Mouse (Mus musculus): ENCODE results near the gene Bend7. TPM values are rescaled to one million over a fixed set of nuclear protein-coding genes. Genes with fewer than 3 reads are reported as not detected.
A peak's percentile ranks its signal among the peaks of the same experiment; 100 is the strongest.

The Bend7 gene
- polyA plus RNA-seq (2015; fragmentation: Nextera tagmentation; extraction: Ambion mirVana) = 2.0 and 2.7 TPM in 2 replicates

DNA sequence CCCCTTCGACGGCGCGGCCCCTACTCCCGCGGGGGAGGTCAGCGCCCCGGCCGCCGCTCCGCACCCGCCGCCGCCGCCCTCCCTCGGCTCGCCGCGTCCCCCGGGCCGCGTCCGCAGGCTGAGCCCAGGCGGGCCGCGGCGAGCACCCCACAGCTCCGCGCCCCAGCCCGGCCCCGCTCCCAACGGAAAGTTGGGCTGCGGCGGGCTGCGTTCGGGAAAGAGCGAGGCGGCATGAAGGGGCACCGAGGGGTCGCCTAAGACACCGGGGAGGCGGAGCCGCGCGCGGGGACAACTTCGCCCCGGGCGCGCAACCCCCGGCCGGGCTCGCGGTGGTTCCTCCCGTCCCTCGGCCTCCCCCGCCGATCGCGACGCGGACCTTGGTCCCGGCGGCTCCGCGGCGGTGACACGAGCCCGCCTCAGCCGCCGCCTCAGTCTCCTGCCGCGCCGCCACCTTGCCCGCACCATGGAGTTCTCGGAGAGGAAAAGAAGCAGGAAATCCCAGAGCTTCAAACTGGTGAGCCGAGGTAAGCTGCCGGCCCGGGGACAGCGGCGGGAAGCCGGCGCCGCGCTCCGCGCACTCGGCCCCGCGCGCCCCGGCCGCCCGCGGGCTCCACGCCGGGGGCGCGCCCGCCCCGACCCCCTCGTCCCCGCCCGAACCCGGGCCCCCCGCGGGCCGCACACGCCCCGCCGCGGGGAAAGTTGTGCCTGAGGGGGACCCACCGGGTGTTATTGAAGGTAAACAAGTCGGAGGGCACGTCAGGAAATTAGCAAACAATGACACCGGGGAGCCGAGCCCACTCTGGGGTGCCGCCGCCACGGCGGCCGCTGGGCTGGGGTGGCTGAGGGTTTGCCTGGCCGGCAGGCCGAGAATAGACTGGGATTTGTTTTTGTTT lies at the start of gene Bend7:
Gene Bend7, plus strand, starts transcription at position 63 of the 893 bp plus-strand sequence.
- H3K4me3 ChIP-seq (replicated peaks; ENCODE audit: low read length) = peak within 1 kb of the TSS; percentile 82
- peaks cover 13% of the 10 kb centered on the region for H3K4me1 ChIP-seq (replicated peaks; ENCODE audit: control insufficient read depth, insufficient read depth, low read length)
- H3K9me3 ChIP-seq (ENCODE audit: control insufficient read depth, low read length) = no peaks in the 10 kb centered on the region
- H3K27me3 ChIP-seq (replicated peaks; ENCODE audit: control insufficient read depth, insufficient read depth, low read length) = no peaks in the 10 kb centered on the region; the same call in 1 of the 2 replicates
- peak within 1 kb of the TSS; percentile 79 for H3K9ac ChIP-seq (replicated peaks; ENCODE audit: low read depth, low read length)
- H3K27ac ChIP-seq (ENCODE audit: low read length) = 0 out of 2 replicates have a peak within 1 kb of the TSS, but pooled peaks have one; percentile 37
- H3K36me3 ChIP-seq (ENCODE audit: control insufficient read depth, insufficient read depth) = no peaks in the 10 kb centered on the region
- peak within 1 kb of the TSS; percentile 98 for H3K4me2 ChIP-seq (ENCODE audit: low read length)
- peak; percentile 76 for ATAC-seq
- under 1% methylated on average over 86 of the region's 124 CpGs for WGBS

- Histone ChIP-seq H3K4me2 (ENCODE audit: low read length) (no peak overlapping the region), H3K27me3 (replicated peaks; ENCODE audit: control insufficient read depth, insufficient read depth, low read length) (no peaks in the 10 kb centered on the region), H3K9ac (replicated peaks; ENCODE audit: low read depth, low read length) (no peak overlapping the region), H3K4me3 (replicated peaks; ENCODE audit: low read length) (no peak overlapping the region), H3K4me1 (replicated peaks; ENCODE audit: control insufficient read depth, insufficient read depth, low read length) (no peaks in the 10 kb centered on the region), H3K27ac (ENCODE audit: low read length) (no peak overlapping the region), H3K9me3 (ENCODE audit: control insufficient read depth, low read length) (no peaks in the 10 kb centered on the region), H3K36me3 (ENCODE audit: control insufficient read depth, insufficient read depth) (no peaks in the 10 kb centered on the region)
- ATAC-seq = no peak
- 85% methylated on average over 2 of the region's 2 CpGs for WGBS
Observed at GRCm38 (mm10) chr2:4668626-4669025, 49.0 kb upstream of the Bend7 start.

DNA sequence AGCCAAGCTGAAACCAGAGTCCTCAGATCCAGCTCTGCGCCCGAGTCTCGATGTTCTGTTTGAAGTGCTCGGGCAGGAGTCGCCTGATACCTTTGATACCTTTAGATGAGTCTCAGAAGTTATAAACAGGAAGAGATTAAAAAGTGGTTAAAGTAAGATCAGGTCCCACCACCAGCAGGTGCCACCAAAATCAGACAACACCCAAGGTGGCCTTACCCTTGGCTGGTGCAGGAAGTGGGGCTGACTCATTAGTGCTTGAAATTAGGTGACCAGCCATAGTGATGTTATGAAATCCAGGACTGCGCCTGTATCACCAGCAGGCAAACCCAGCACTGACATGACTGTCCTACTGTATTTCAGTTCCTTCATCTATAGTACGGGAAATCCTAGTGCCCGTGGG lies 47.9 kb upstream of the Bend7 start:
- H3K4me2 ChIP-seq (ENCODE audit: low read length) = no peak overlapping the region
- H3K27ac ChIP-seq (ENCODE audit: low read length) = no peak overlapping the region
- no peaks in the 10 kb centered on the region for H3K9me3 ChIP-seq (ENCODE audit: control insufficient read depth, low read length)
- no peaks in the 10 kb centered on the region for H3K36me3 ChIP-seq (ENCODE audit: control insufficient read depth, insufficient read depth)
- H3K27me3 ChIP-seq (replicated peaks; ENCODE audit: control insufficient read depth, insufficient read depth, low read length) = no peaks in the 10 kb centered on the region
- no peak overlapping the region for H3K4me3 ChIP-seq (replicated peaks; ENCODE audit: low read length)
- no peak overlapping the region for H3K9ac ChIP-seq (replicated peaks; ENCODE audit: low read depth, low read length)
- no peak for ATAC-seq
- 96% methylated on average over 8 of the region's 8 CpGs for WGBS
- H3K4me1 ChIP-seq (replicated peaks; ENCODE audit: control insufficient read depth, insufficient read depth, low read length) = no peaks in the 10 kb centered on the region

DNA sequence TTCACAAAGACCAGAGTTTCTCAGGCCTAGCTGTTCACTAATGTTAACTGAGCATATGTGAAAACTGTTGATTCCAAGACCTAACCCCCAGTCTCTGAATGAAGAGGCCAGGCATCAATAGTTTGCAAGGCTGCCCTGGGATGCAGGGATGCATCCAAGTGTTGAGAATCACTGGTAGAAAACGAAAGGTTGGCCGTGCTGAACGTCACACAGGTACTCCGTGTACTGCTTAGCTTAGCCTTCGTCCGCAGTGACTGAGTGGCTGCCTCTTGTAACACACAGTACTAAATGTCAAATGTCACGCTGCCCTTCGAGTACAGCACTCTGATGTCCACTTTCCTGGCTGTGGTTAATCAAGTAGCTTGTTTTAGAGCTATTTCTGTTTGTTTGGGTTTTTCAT lies 46.0 kb upstream of the Bend7 start:
- WGBS = 90% methylated on average over 8 of the region's 8 CpGs
- no peaks in the 10 kb centered on the region for H3K36me3 ChIP-seq (ENCODE audit: control insufficient read depth, insufficient read depth)

DNA sequence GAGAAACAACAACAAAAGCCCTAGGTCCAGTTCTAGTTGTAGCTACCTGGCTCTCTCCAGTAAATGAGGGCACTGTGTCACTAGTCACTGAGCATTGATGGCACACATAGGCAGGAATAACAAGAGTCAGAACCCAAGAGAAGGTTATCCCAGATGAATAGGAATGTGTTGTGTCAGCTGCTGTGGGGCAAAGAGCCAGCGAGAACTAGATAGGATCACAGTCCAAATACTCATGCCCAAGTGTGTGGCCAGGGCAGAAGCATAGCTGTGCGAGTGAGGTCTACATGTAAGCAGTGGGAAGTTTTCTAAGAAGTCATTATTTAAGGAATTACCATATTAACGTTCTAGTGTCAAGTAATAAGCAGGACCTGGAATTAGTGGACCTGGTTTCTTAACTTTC lies 37.7 kb upstream of the Bend7 start:
- H3K27ac ChIP-seq (ENCODE audit: low read length) = no peak overlapping the region
- H3K4me1 ChIP-seq (replicated peaks; ENCODE audit: control insufficient read depth, insufficient read depth, low read length) = no peaks in the 10 kb centered on the region
- 84% methylated on average over 3 of the region's 3 CpGs for WGBS
- H3K36me3 ChIP-seq (ENCODE audit: control insufficient read depth, insufficient read depth) = no peaks in the 10 kb centered on the region
- no peak overlapping the region for H3K4me3 ChIP-seq (replicated peaks; ENCODE audit: low read length)
- H3K27me3 ChIP-seq (replicated peaks; ENCODE audit: control insufficient read depth, insufficient read depth, low read length) = no peaks in the 10 kb centered on the region
- H3K9ac ChIP-seq (replicated peaks; ENCODE audit: low read depth, low read length) = no peak overlapping the region
- no peak overlapping the region for H3K4me2 ChIP-seq (ENCODE audit: low read length)
- no peak for ATAC-seq
- no peaks in the 10 kb centered on the region for H3K9me3 ChIP-seq (ENCODE audit: control insufficient read depth, low read length)

More for the DNA sequence above, 46.0 kb upstream of the Bend7 start:
- Histone ChIP-seq H3K4me3 (replicated peaks; ENCODE audit: low read length) (no peak overlapping the region), H3K27me3 (replicated peaks; ENCODE audit: control insufficient read depth, insufficient read depth, low read length) (no peaks in the 10 kb centered on the region), H3K9me3 (ENCODE audit: control insufficient read depth, low read length) (no peaks in the 10 kb centered on the region), H3K4me1 (replicated peaks; ENCODE audit: control insufficient read depth, insufficient read depth, low read length) (no peaks in the 10 kb centered on the region), H3K4me2 (ENCODE audit: low read length) (no peak overlapping the region), H3K27ac (ENCODE audit: low read length) (no peak overlapping the region), H3K9ac (replicated peaks; ENCODE audit: low read depth, low read length) (no peak overlapping the region)
- no peak for ATAC-seq

- no peak for ATAC-seq
- Histone ChIP-seq H3K4me1 (replicated peaks; ENCODE audit: control insufficient read depth, insufficient read depth, low read length) (no peaks in the 10 kb centered on the region), H3K4me3 (replicated peaks; ENCODE audit: low read length) (no peak overlapping the region), H3K4me2 (ENCODE audit: low read length) (no peak overlapping the region), H3K36me3 (ENCODE audit: control insufficient read depth, insufficient read depth) (no peaks in the 10 kb centered on the region), H3K27ac (ENCODE audit: low read length) (no peak overlapping the region), H3K9me3 (ENCODE audit: control insufficient read depth, low read length) (no peaks in the 10 kb centered on the region), H3K9ac (replicated peaks; ENCODE audit: low read depth, low read length) (no peak overlapping the region), H3K27me3 (replicated peaks; ENCODE audit: control insufficient read depth, insufficient read depth, low read length) (no peaks in the 10 kb centered on the region; the same call in 1 of the 2 replicates)
- WGBS = 49% methylated on average over 5 of the region's 5 CpGs
Observed at GRCm38 (mm10) chr2:4711262-4711661, 6.4 kb upstream of the Bend7 start.

DNA sequence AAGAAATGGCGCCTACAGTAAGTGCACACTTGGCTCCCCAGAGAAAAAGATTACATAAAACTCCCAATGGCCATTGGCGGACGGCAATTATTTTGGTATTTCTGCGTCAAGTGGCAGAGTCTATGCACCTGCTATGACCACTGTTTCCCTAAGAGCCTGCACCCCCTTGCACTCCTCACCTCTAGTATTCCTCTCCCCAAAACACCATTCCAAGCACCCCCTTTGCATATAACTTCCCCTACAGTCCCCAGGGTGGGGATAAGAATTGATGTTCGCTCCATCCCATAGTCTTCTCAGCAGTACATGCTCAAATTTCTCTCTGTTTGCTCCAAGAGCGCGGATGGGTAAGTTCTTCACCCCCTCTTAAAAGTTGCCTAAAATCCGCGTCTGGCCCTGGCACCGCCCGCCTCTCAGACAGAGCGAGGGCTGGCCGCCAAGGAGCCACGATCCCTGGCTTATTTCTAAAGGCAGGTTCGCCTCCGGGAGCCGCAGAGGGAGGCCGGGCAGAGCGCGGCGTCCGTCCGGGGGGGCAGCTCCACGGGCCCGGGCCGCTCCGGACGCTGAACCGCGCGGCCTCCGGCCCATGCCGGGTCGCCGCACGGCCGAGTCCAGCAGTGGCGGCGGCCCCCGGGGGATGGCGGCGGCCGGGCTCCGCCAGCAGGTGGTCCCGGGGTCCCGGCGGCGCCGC lies 406 bp upstream of the Bend7 start:
- ATAC-seq = peak; percentile 71
- Histone ChIP-seq H3K27ac (ENCODE audit: low read length) (no peak overlapping the region), H3K9ac (replicated peaks; ENCODE audit: low read depth, low read length) (peak overlapping the region; percentile 79), H3K36me3 (ENCODE audit: control insufficient read depth, insufficient read depth) (no peaks in the 10 kb centered on the region), H3K27me3 (replicated peaks; ENCODE audit: control insufficient read depth, insufficient read depth, low read length) (no peaks in the 10 kb centered on the region; the same call in 1 of the 2 replicates), H3K4me3 (replicated peaks; ENCODE audit: low read length) (peak overlapping the region; percentile 82), H3K4me1 (replicated peaks; ENCODE audit: control insufficient read depth, insufficient read depth, low read length) (peaks cover 13% of the 10 kb centered on the region), H3K4me2 (ENCODE audit: low read length) (peak overlapping the region; percentile 98), H3K9me3 (ENCODE audit: control insufficient read depth, low read length) (no peaks in the 10 kb centered on the region)
- WGBS = 2% methylated on average over 43 of the region's 49 CpGs

GRCm38 (mm10) chr2:4723088-4723487 lies 5.5 kb downstream of the Bend7 start:
- Histone ChIP-seq H3K9me3 (ENCODE audit: control insufficient read depth, low read length) (no peaks in the 10 kb centered on the region), H3K4me1 (replicated peaks; ENCODE audit: control insufficient read depth, insufficient read depth, low read length) (peaks cover 7% of the 10 kb centered on the region), H3K27ac (ENCODE audit: low read length) (no peak overlapping the region), H3K4me2 (ENCODE audit: low read length) (no peak overlapping the region), H3K4me3 (replicated peaks; ENCODE audit: low read length) (no peak overlapping the region), H3K36me3 (ENCODE audit: control insufficient read depth, insufficient read depth) (no peaks in the 10 kb centered on the region), H3K9ac (replicated peaks; ENCODE audit: low read depth, low read length) (no peak overlapping the region), H3K27me3 (replicated peaks; ENCODE audit: control insufficient read depth, insufficient read depth, low read length) (no peaks in the 10 kb centered on the region)
- 94% methylated on average over 8 of the region's 8 CpGs for WGBS
- no peak for ATAC-seq

GRCm38 (mm10) chr2:4730161-4730560 lies 12.5 kb downstream of the Bend7 start:
- Histone ChIP-seq H3K4me1 (replicated peaks; ENCODE audit: control insufficient read depth, insufficient read depth, low read length) (no peaks in the 10 kb centered on the region), H3K4me3 (replicated peaks; ENCODE audit: low read length) (no peak overlapping the region), H3K9ac (replicated peaks; ENCODE audit: low read depth, low read length) (no peak overlapping the region), H3K9me3 (ENCODE audit: control insufficient read depth, low read length) (no peaks in the 10 kb centered on the region), H3K4me2 (ENCODE audit: low read length) (no peak overlapping the region), H3K36me3 (ENCODE audit: control insufficient read depth, insufficient read depth) (no peaks in the 10 kb centered on the region), H3K27ac (ENCODE audit: low read length) (no peak overlapping the region), H3K27me3 (replicated peaks; ENCODE audit: control insufficient read depth, insufficient read depth, low read length) (no peaks in the 10 kb centered on the region)
- 84% methylated on average over 4 of the region's 4 CpGs for WGBS
- ATAC-seq = no peak
